Mouse (Mus musculus) naive thymus-derived CD4-positive, alpha-beta T cell, adult 2 months (primary cell): ENCODE measurements around the gene Clic3.
"Not testable (repeated sequence)": the region's sequence is repeated elsewhere in the genome, so short reads cannot be mapped to it uniquely, and the experiment has no call there.

ENCODE experiments used
- DNase-seq: peaks from one replicate; pipeline ENCODE4 v3.0.0-alpha.2; 2011; ENCODE audit warnings: low read depth

The Clic3 gene

GRCm38 (mm10) chr2:25456205-25456953 is at the start of gene Clic3:
Clic3 (plus strand) TSS chr2:25456838.
- DNase-seq: no peak

- no peak for DNase-seq
Observed at GRCm38 (mm10) chr2:25408908-25409307, 47.7 kb upstream of the Clic3 start.

GRCm38 (mm10) chr2:25413436-25413835 is 43.2 kb upstream of the Clic3 start:
- DNase-seq: not testable (repeated sequence)

- DNase-seq: no peak
Observed at GRCm38 (mm10) chr2:25417426-25417825, 39.2 kb upstream of the Clic3 start.

- peak; percentile 81 for DNase-seq
Observed at GRCm38 (mm10) chr2:25421896-25422295, 34.7 kb upstream of the Clic3 start.

- DNase-seq: peak; percentile 72
Observed at GRCm38 (mm10) chr2:25422587-25423410, 33.8 kb upstream of the Clic3 start, which contains the start of gene Fut7. Fut7 (plus strand) TSS chr2:25423267.

- DNase-seq: peak; percentile 21
Observed at GRCm38 (mm10) chr2:25423626-25424025, 33.0 kb upstream of the Clic3 start.

- no peak for DNase-seq
Observed at GRCm38 (mm10) chr2:25425481-25425880, 31.2 kb upstream of the Clic3 start.

- DNase-seq: peak; percentile 89
Observed at GRCm38 (mm10) chr2:25426721-25427191, 29.9 kb upstream of the Clic3 start.

GRCm38 (mm10) chr2:25427256-25427655 is 29.4 kb upstream of the Clic3 start:
- no peak for DNase-seq

GRCm38 (mm10) chr2:25428442-25429236 is 28.0 kb upstream of the Clic3 start, which contains the start of gene Abca2:
Abca2 (plus strand) TSS chr2:25428703.
- peak; percentile 95 for DNase-seq

GRCm38 (mm10) chr2:25429435-25430180 is 27.0 kb upstream of the Clic3 start:
- peak; percentile 36 for DNase-seq

GRCm38 (mm10) chr2:25430395-25431233 is 26.0 kb upstream of the Clic3 start:
- DNase-seq: no peak

GRCm38 (mm10) chr2:25431308-25431855 is 25.3 kb upstream of the Clic3 start:
- DNase-seq: no peak

- no peak for DNase-seq
Observed at GRCm38 (mm10) chr2:25432326-25433098, 24.1 kb upstream of the Clic3 start.

GRCm38 (mm10) chr2:25433101-25433500 is 23.5 kb upstream of the Clic3 start:
- no peak for DNase-seq

GRCm38 (mm10) chr2:25434292-25434691 is 22.3 kb upstream of the Clic3 start:
- no peak for DNase-seq

GRCm38 (mm10) chr2:25436286-25436820 is 20.3 kb upstream of the Clic3 start:
- no peak for DNase-seq

- DNase-seq: no peak
Observed at GRCm38 (mm10) chr2:25441067-25441466, 15.6 kb upstream of the Clic3 start.
